Mouse (Mus musculus) testis, adult 2 months (tissue): ENCODE measurements around the gene Olfr1135. TPM values are rescaled to one million over a fixed set of nuclear protein-coding genes. Genes with fewer than 3 reads are reported as not detected.

Source experiments
- H3K27ac ChIP-seq: fragments of 200-500 bp; 2 replicates; pipeline ENCODE4 v1.5.1; 2012; ENCODE audit warnings: low read depth, low read length; ENCODE audit not compliant: control insufficient read depth, insufficient read depth
- H3K27me3 ChIP-seq: fragments of 200-500 bp; 2 replicates; pipeline ENCODE4 v1.6.1; 2012; ENCODE audit warnings: mild to moderate bottlenecking, low read length, moderate library complexity; ENCODE audit not compliant: control insufficient read depth, insufficient read depth
- H3K36me3 ChIP-seq: fragments of 200-500 bp; 2 replicates; pipeline ENCODE4 v1.6.1; 2012; ENCODE audit warnings: mild to moderate bottlenecking, low read length; ENCODE audit not compliant: control insufficient read depth, insufficient read depth
- H3K4me1 ChIP-seq: fragments of 200-500 bp; 2 replicates; pipeline ENCODE4 v1.6.1; 2012; ENCODE audit warnings: low read length; ENCODE audit not compliant: control insufficient read depth, insufficient read depth
- H3K4me3 ChIP-seq: fragments of 200-500 bp; 2 replicates; pipeline ENCODE4 v1.5.1; 2012; ENCODE audit warnings: low read depth, mild to moderate bottlenecking, low read length, moderate library complexity, mixed read lengths; ENCODE audit not compliant: control insufficient read depth
- CTCF ChIP-seq: fragments of 200-500 bp; IDR thresholded peaks from 2 replicates; pipeline ENCODE4 v1.5.1; 2012; ENCODE audit warnings: low read depth, mild to moderate bottlenecking, inconsistent platforms, low read length, moderate library complexity; ENCODE audit not compliant: control insufficient read depth, insufficient read depth, insufficient replicate concordance
- POLR2A ChIP-seq: fragments of 200-500 bp; IDR thresholded peaks from 2 replicates; pipeline ENCODE4 v1.6.1; 2012; ENCODE audit warnings: low read depth, mild to moderate bottlenecking, inconsistent platforms, low read length, moderate library complexity; ENCODE audit not compliant: control insufficient read depth
- polyA plus RNA-seq: library from polyadenylated mRNA; depleted of rRNA; stranded (reverse); fragments of >200 nt; gene quantifications from 2 replicates; pipeline ENCODE4 v1.2.3, GENCODE M21; 2012; rRNA removed

Gene Olfr1135
- polyA plus RNA-seq, 1 experiment, result not detected

DNA sequence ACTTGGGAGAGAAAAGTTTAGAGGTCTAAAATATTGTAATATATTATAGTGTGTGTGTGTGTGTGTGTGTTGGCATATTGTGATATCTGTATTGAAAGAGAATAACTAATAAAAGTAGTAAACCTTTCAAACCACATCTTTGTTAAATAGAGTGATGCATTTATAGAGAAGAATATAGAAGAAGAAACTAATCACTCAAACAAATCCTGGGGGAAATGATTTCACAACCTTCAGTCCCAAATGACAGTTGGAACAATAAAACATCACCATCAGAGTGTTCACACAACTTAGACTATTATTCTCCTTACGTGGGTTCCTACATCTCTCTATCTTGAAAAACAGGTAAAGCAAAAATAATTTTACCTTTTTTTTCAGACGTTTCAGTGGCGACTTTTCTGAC, 46.7 kb downstream of the Olfr1135 start, which contains the start of gene Olfr1131:
TSS of gene Olfr1131 (plus strand) at position 301 of the 400 bp plus-strand sequence.
- no peaks in the 10 kb centered on the region for H3K36me3 ChIP-seq
- no peaks in the 10 kb centered on the region for H3K27me3 ChIP-seq
- TF ChIP-seq CTCF, result no peak
- TF ChIP-seq POLR2A, result no peak
- H3K4me3 ChIP-seq, result no peak within 1 kb of the TSS
- H3K27ac ChIP-seq, result no peak within 1 kb of the TSS
- no peaks in the 10 kb centered on the region for H3K4me1 ChIP-seq

Other genes with a start within 250 kb of the Olfr1135 start
- not detected in 2 replicates for gene Olfr1124, start 243.4 kb downstream of the Olfr1135 start, polyA plus RNA-seq
- gene Olfr1126, start 219.7 kb downstream of the Olfr1135 start, polyA plus RNA-seq, result not detected in 2 replicates
- gene Pramel7, start 176.6 kb downstream of the Olfr1135 start, polyA plus RNA-seq, result 0.13 and 0.21 TPM in 2 replicates
- not detected in 2 replicates for gene Pramel6, start 167.1 kb downstream of the Olfr1135 start, polyA plus RNA-seq
- 0.08 and 0.42 TPM in 2 replicates for gene Olfr153, start 141.9 kb downstream of the Olfr1135 start, polyA plus RNA-seq
- gene Olfr1128, start 128.1 kb downstream of the Olfr1135 start, polyA plus RNA-seq, result not detected in 2 replicates
- not detected in 2 replicates for gene Olfr1129, start 99.8 kb downstream of the Olfr1135 start, polyA plus RNA-seq
- not detected in 2 replicates for gene Olfr1130, start 67.5 kb downstream of the Olfr1135 start, polyA plus RNA-seq
- gene Olfr1131, start 46.6 kb downstream of the Olfr1135 start, polyA plus RNA-seq, result not detected in 2 replicates
- gene Olfr1132, start 36.1 kb downstream of the Olfr1135 start, polyA plus RNA-seq, result not detected in 2 replicates
- not detected in 2 replicates for gene Olfr1133, start 26.3 kb downstream of the Olfr1135 start, polyA plus RNA-seq
- gene Olfr1134, start 15.2 kb downstream of the Olfr1135 start, polyA plus RNA-seq, result not detected in 2 replicates
- gene Olfr1136, start 20.3 kb upstream of the Olfr1135 start, polyA plus RNA-seq, result not detected in 2 replicates
- not detected in 2 replicates for gene Olfr1137, start 39.5 kb upstream of the Olfr1135 start, polyA plus RNA-seq
- not detected in 2 replicates for gene Olfr1138, start 66.3 kb upstream of the Olfr1135 start, polyA plus RNA-seq
- gene Olfr1140, start 70.1 kb upstream of the Olfr1135 start, polyA plus RNA-seq, result not detected in 2 replicates
- gene Olfr1141, start 80.3 kb upstream of the Olfr1135 start, polyA plus RNA-seq, result not detected in 2 replicates
- not detected in 2 replicates for gene Olfr152, start 105.8 kb upstream of the Olfr1135 start, polyA plus RNA-seq
- not detected in 2 replicates for gene Olfr1143, start 126.9 kb upstream of the Olfr1135 start, polyA plus RNA-seq
- gene Olfr1145, start 136.2 kb upstream of the Olfr1135 start, polyA plus RNA-seq, result not detected in 2 replicates
- not detected in 2 replicates for gene Olfr1148, start 156.9 kb upstream of the Olfr1135 start, polyA plus RNA-seq
- gene Olfr1150-ps1, start 170.3 kb upstream of the Olfr1135 start, polyA plus RNA-seq, result not detected in 2 replicates
- gene Olfr1151, start 182.2 kb upstream of the Olfr1135 start, polyA plus RNA-seq, result not detected in 2 replicates
- not detected in 2 replicates for gene Olfr1152, start 192.8 kb upstream of the Olfr1135 start, polyA plus RNA-seq
- not detected in 2 replicates for gene Olfr1153, start 221.3 kb upstream of the Olfr1135 start, polyA plus RNA-seq
- not detected in 2 replicates for gene Olfr1154, start 231.5 kb upstream of the Olfr1135 start, polyA plus RNA-seq